Mouse (Mus musculus): ENCODE results near the gene Olfr1507. TPM values are rescaled to one million over a fixed set of nuclear protein-coding genes. Genes with fewer than 3 reads are reported as not detected.

Gene Olfr1507
- not detected in 2 replicates for polyA plus RNA-seq (2012; rRNA removed)

GRCm38 (mm10) chr14:52495516-52495915 is at the start of gene Olfr1507:
Gene Olfr1507 (minus strand): TSS chr14:52495749.

GRCm38 (mm10) chr14:52467395-52467794 is 28.2 kb downstream of the Olfr1507 start, which contains the start of gene Olfr1508:
Gene Olfr1508 (minus strand): TSS chr14:52467495.

GRCm38 (mm10) chr14:52442690-52443089 is 52.9 kb downstream of the Olfr1507 start, which contains the start of gene Olfr1509:
Gene Olfr1509 (plus strand): TSS chr14:52442990.

Other genes starting within 250 kb of the Olfr1507 start
- 10.5 and 13.2 TPM in 2 replicates for gene Chd8, start 238.0 kb downstream of the Olfr1507 start, polyA plus RNA-seq (2012; rRNA removed)
- gene Tox4, start 216.6 kb downstream of the Olfr1507 start, polyA plus RNA-seq (2012; rRNA removed): 12.2 and 13.6 TPM in 2 replicates
- 1.1 and 1.8 TPM in 2 replicates for gene Rab2b, start 216.2 kb downstream of the Olfr1507 start, polyA plus RNA-seq (2012; rRNA removed)
- gene Mettl3, start 190.6 kb downstream of the Olfr1507 start, polyA plus RNA-seq (2012; rRNA removed): 5.2 and 7.9 TPM in 2 replicates
- 0.73 and 0.97 TPM in 2 replicates for gene Sall2, start 167.0 kb downstream of the Olfr1507 start, polyA plus RNA-seq (2012; rRNA removed)
- gene Olfr1513, start 139.3 kb downstream of the Olfr1507 start, polyA plus RNA-seq (2012; rRNA removed): not detected in 2 replicates
- gene Olfr1512, start 116.6 kb downstream of the Olfr1507 start, polyA plus RNA-seq (2012; rRNA removed): not detected in 2 replicates
- not detected in 2 replicates for gene Olfr1511, start 98.4 kb downstream of the Olfr1507 start, polyA plus RNA-seq (2012; rRNA removed)
- gene Olfr1510, start 81.4 kb downstream of the Olfr1507 start, polyA plus RNA-seq (2012; rRNA removed): not detected in 2 replicates
- not detected in 2 replicates for gene Olfr1509, start 52.8 kb downstream of the Olfr1507 start, polyA plus RNA-seq (2012; rRNA removed)
- gene Olfr1508, start 28.3 kb downstream of the Olfr1507 start, polyA plus RNA-seq (2012; rRNA removed): not detected in 2 replicates

All from stomach, adult 2 months (tissue).